Mouse (Mus musculus): Measurements from ENCODE around the gene Ptcd2.

DNA sequence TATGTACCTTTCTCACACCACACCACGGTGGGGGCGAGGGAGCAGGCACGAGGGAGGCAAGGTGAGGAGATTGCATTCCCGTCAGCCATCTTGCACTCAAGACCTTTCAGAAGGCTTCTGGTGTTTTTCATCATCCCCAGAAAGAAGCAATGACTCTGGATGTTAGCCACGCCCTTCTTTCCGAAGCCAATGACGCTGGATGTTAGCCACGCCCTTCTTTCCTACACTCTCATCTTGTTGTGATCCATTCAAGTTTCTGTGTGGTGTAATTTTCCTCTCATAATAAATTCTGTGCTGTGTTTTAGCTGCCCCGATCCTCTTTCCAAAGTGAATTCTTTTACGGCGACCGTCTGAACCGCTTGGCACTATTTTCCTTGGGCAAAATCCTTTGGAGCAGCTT is 50.3 kb downstream of the Ptcd2 start:
- TF ChIP-seq CTCF (IDR thresholded peaks at IDR 0.05; ENCODE audit: extremely low read depth, insufficient read depth, low read length) (no peak), POLR2A (IDR thresholded peaks at IDR 0.05; ENCODE audit: extremely low read depth, insufficient read depth, low read length) (no peak)
